ENCODE assay signal across 8 mouse cellular contexts in genomic region chr9:53340969-53341368, GRCm38 (mm10). TPM values are rescaled to one million over a fixed set of nuclear protein-coding genes. Genes with fewer than 3 reads are reported as not detected.
DNase-seq lines count a peak whose midpoint lies in the region; ATAC-seq lines count a peak whose summit lies in the region.

No protein-coding gene starts in this region.

- H3K27me3 ChIP-seq in heart, embryonic 13.5 days (replicated peaks), result peaks cover 3% of the 10 kb centered on the region; the same call in 1 of the 2 replicates

- no peaks in the 10 kb centered on the region for H3K9me3 ChIP-seq in heart, embryonic 13.5 days

- 3% methylated on average over 14 of the region's 14 CpGs for WGBS in heart, embryonic 13.5 days

- 0 out of 2 replicates have a peak, but pooled peaks cover 2% of the 10 kb centered on the region for H3K4me1 ChIP-seq in heart, embryonic 13.5 days

- ATAC-seq in heart, embryonic 13.5 days (ENCODE audit: extremely low read depth, insufficient number of reproducible peaks, low FRiP score, low TSS enrichment), result no peak
- ATAC-seq in megakaryocyte progenitor cell, adult 5-6 weeks (replicated peaks; ENCODE audit: poor library complexity), result no peak

- H3K4me2 ChIP-seq in heart, embryonic 13.5 days, result peak overlapping the region; percentile 92

- peak overlapping the region; percentile 62 for H3K4me3 ChIP-seq in heart, embryonic 13.5 days

- no peak overlapping the region for H3K27ac ChIP-seq in heart, embryonic 13.5 days (replicated peaks)

- peak; percentile 35 for DNase-seq in right cerebral cortex, postnatal 25 days
- DNase-seq in right cerebral cortex, postnatal 4 days, result no peak
- DNase-seq in cerebellum, postnatal 10 days, result peak; percentile 69 to 74
- peak; percentile 67 for DNase-seq in kidney, postnatal 14 days
- peak; percentile 51 for DNase-seq in lung, postnatal 36 days
- peak; percentile 10 to 23 for DNase-seq in urinary bladder, postnatal 36 days (ENCODE audit: low spot score in 2 of 2)

- H3K9ac ChIP-seq in heart, embryonic 13.5 days, result peak overlapping the region; percentile 75

- H3K36me3 ChIP-seq in heart, embryonic 13.5 days, result no peaks in the 10 kb centered on the region

RNA-seq across cellular contexts. Expression of gene Exph5, which starts 39.5 kb away (rescaled TPM):
- 0.23 and 0.51 TPM in 2 replicates for polyA plus RNA-seq in heart, embryonic 13.5 days (2015; fragmentation: Nextera tagmentation; extraction: Ambion mirVana)
- total RNA-seq in megakaryocyte progenitor cell, adult 5-6 weeks (2015), result 0.07 TPM in 1 of 2 replicates, not detected in the other
- 0.03 TPM in 1 of 2 replicates, not detected in the other for total RNA-seq in megakaryocyte progenitor cell, adult 5-6 weeks (2017)

RNA-seq across cellular contexts. Expression of gene Kdelc2, which starts 42.9 kb away (rescaled TPM):
- 21.0 and 21.6 TPM in 2 replicates for polyA plus RNA-seq in heart, embryonic 13.5 days (2015; fragmentation: Nextera tagmentation; extraction: Ambion mirVana)
- total RNA-seq in megakaryocyte progenitor cell, adult 5-6 weeks (2015), result 6.9 and 8.1 TPM in 2 replicates
- total RNA-seq in megakaryocyte progenitor cell, adult 5-6 weeks (2017), result 10.5 and 12.4 TPM in 2 replicates
